Mouse (Mus musculus): Measurements from ENCODE around the gene Tmem178b. TPM values are rescaled to one million over a fixed set of nuclear protein-coding genes. Genes with fewer than 3 reads are reported as not detected.

Gene Tmem178b
- total RNA-seq, 2 experiments from 2014 or later: 1.3 to 2.0 TPM

GRCm38 (mm10) chr6:40051698-40052097 is 178.6 kb downstream of the Tmem178b start:
- Histone ChIP-seq H3K4me3 (no peak overlapping the region), H3K27ac (no peak overlapping the region)
- no peak for DNase-seq
- TF ChIP-seq CTCF (IDR thresholded peaks at IDR 0.05): no peak
- intact Hi-C loops (cut with DNase I): no loop called here

GRCm38 (mm10) chr6:40052593-40052992 is 179.5 kb downstream of the Tmem178b start:
- intact Hi-C loops (cut with DNase I): no loop called here
- TF ChIP-seq CTCF (IDR thresholded peaks at IDR 0.05): no peak
- no peak for DNase-seq
- Histone ChIP-seq H3K4me3 (no peak overlapping the region), H3K27ac (no peak overlapping the region)

GRCm38 (mm10) chr6:40059466-40059865 is 186.4 kb downstream of the Tmem178b start:
- H3K4me3 ChIP-seq: no peak overlapping the region
- DNase-seq: no peak
- no peak overlapping the region for H3K27ac ChIP-seq
- intact Hi-C loops (cut with DNase I): no loop called here
- TF ChIP-seq CTCF (IDR thresholded peaks at IDR 0.05): no peak

GRCm38 (mm10) chr6:40061327-40062189 is 188.5 kb downstream of the Tmem178b start:
- H3K27ac ChIP-seq: no peak overlapping the region
- intact Hi-C loops (cut with DNase I): no loop called here
- TF ChIP-seq CTCF (IDR thresholded peaks at IDR 0.05): no peak
- no peak overlapping the region for H3K4me3 ChIP-seq
- DNase-seq: no peak

- no peak for TF ChIP-seq CTCF (IDR thresholded peaks at IDR 0.05)
- H3K27ac ChIP-seq: no peak overlapping the region
- intact Hi-C loops (cut with DNase I): no loop called here
- no peak overlapping the region for H3K4me3 ChIP-seq
- no peak for DNase-seq
Observed at GRCm38 (mm10) chr6:40062190-40062501, 189.1 kb downstream of the Tmem178b start.

- TF ChIP-seq CTCF (IDR thresholded peaks at IDR 0.05): no peak
- DNase-seq: no peak
- Histone ChIP-seq H3K4me3 (no peak overlapping the region), H3K27ac (no peak overlapping the region)
- intact Hi-C loops (cut with DNase I): no loop called here
Observed at GRCm38 (mm10) chr6:40063438-40063837, 190.4 kb downstream of the Tmem178b start.

- TF ChIP-seq CTCF (IDR thresholded peaks at IDR 0.05): no peak
Observed at GRCm38 (mm10) chr6:40063899-40064298, 190.8 kb downstream of the Tmem178b start.

GRCm38 (mm10) chr6:40064342-40064741 is 191.3 kb downstream of the Tmem178b start:
- DNase-seq: no peak
- TF ChIP-seq CTCF (IDR thresholded peaks at IDR 0.05): no peak

More at GRCm38 (mm10) chr6:40063899-40064298, 190.8 kb downstream of the Tmem178b start:
- Histone ChIP-seq H3K27ac (no peak overlapping the region), H3K4me3 (no peak overlapping the region)
- intact Hi-C loops (cut with DNase I): no loop called here
- no peak for DNase-seq

GRCm38 (mm10) chr6:40068467-40068866 is 195.4 kb downstream of the Tmem178b start:
- no peak overlapping the region for H3K27ac ChIP-seq
- intact Hi-C loops (cut with DNase I): no loop called here
- H3K4me3 ChIP-seq: no peak overlapping the region

More at GRCm38 (mm10) chr6:40064342-40064741, 191.3 kb downstream of the Tmem178b start:
- H3K4me3 ChIP-seq: no peak overlapping the region
- no peak overlapping the region for H3K27ac ChIP-seq
- intact Hi-C loops (cut with DNase I): no loop called here

GRCm38 (mm10) chr6:40071007-40071406 is 197.9 kb downstream of the Tmem178b start:
- Histone ChIP-seq H3K4me3 (no peak overlapping the region), H3K27ac (no peak overlapping the region)
- intact Hi-C loops (cut with DNase I): no loop called here
- no peak for TF ChIP-seq CTCF (IDR thresholded peaks at IDR 0.05)
- peak; percentile 21 for DNase-seq

More at GRCm38 (mm10) chr6:40068467-40068866, 195.4 kb downstream of the Tmem178b start:
- no peak for TF ChIP-seq CTCF (IDR thresholded peaks at IDR 0.05)
- no peak for DNase-seq

GRCm38 (mm10) chr6:40076089-40076488 is 203.0 kb downstream of the Tmem178b start:
- intact Hi-C loops (cut with DNase I): no loop called here
- no peak for DNase-seq
- Histone ChIP-seq H3K27ac (no peak overlapping the region), H3K4me3 (no peak overlapping the region)
- TF ChIP-seq CTCF (IDR thresholded peaks at IDR 0.05): no peak

- DNase-seq: no peak
- Histone ChIP-seq H3K4me3 (no peak overlapping the region), H3K27ac (no peak overlapping the region)
- intact Hi-C loops (cut with DNase I): no loop called here
- no peak for TF ChIP-seq CTCF (IDR thresholded peaks at IDR 0.05)
Observed at GRCm38 (mm10) chr6:40076670-40077313, 203.7 kb downstream of the Tmem178b start.

- no peak overlapping the region for H3K4me3 ChIP-seq
- no peak for TF ChIP-seq CTCF (IDR thresholded peaks at IDR 0.05)
- intact Hi-C loops (cut with DNase I): no loop called here
- no peak for DNase-seq
- H3K27ac ChIP-seq: no peak overlapping the region
Observed at GRCm38 (mm10) chr6:40078353-40078752, 205.3 kb downstream of the Tmem178b start.

Measured in gastrocnemius, adult 2 months (tissue).